Mouse (Mus musculus) MEL (cell line): ENCODE data around the gene Yap1. TPM values are rescaled to one million over a fixed set of nuclear protein-coding genes. Genes with fewer than 3 reads are reported as not detected.

ENCODE experiments used
- DNase-seq: peaks from one replicate; pipeline ENCODE4 v3.0.0; 2011; ENCODE audit warnings: low read depth, low spot score
- H3K27ac ChIP-seq: 2 replicates; pipeline ENCODE4 v1.5.1; 2012; ENCODE audit warnings: low read depth, mild to moderate bottlenecking, control low read depth, low read length, moderate library complexity; ENCODE audit not compliant: control insufficient read depth
- H3K27me3 ChIP-seq, 2 experiments: fragments of 150-350 bp in 1 of 2; sonication (generic) in 1 of 2; 2 replicates each; pipeline ENCODE4 v1.6.1; 2012; ENCODE audit warnings: low read length in 2 of 2, mild to moderate bottlenecking in 2 of 2, improper control_type of control experiment in 1 of 2, moderate library complexity in 1 of 2; ENCODE audit not compliant: insufficient read depth in 2 of 2, control insufficient read depth in 1 of 2
- H3K36me3 ChIP-seq, 2 experiments: 2 replicates each; pipeline ENCODE4 v1.6.1; 2012 to 2014; ENCODE audit warnings: low read length in 2 of 2, improper control_type of control experiment in 1 of 2, inconsistent platforms in 1 of 2, mild to moderate bottlenecking in 1 of 2; ENCODE audit not compliant: insufficient read depth in 2 of 2, control insufficient read depth in 1 of 2
- H3K4me1 ChIP-seq, 2 experiments: fragments of 150-350 bp in 1 of 2; sonication (generic) in 1 of 2; 2 replicates each; pipeline ENCODE4 v1.6.1; 2012; ENCODE audit warnings: low read length in 2 of 2, improper control_type of control experiment in 1 of 2, mild to moderate bottlenecking in 1 of 2; ENCODE audit not compliant: insufficient read depth in 2 of 2, control insufficient read depth in 1 of 2
- H3K4me3 ChIP-seq, 2 experiments: fragments of 150-350 bp in 1 of 2; sonication (generic) in 1 of 2; 2 replicates each; pipeline ENCODE4 v1.5.1; 2012; ENCODE audit warnings: low read depth in 2 of 2, low read length in 2 of 2, mild to moderate bottlenecking in 2 of 2, moderate library complexity in 2 of 2, control low read depth in 1 of 2, improper control_type of control experiment in 1 of 2; ENCODE audit not compliant: control insufficient read depth in 1 of 2, insufficient read depth in 1 of 2
- H3K79me2 ChIP-seq: 2 replicates; pipeline ENCODE4 v1.6.1; 2012; ENCODE audit warnings: mild to moderate bottlenecking, low read length, moderate library complexity; ENCODE audit not compliant: control insufficient read depth, poor library complexity, insufficient read depth
- H3K9ac ChIP-seq: 2 replicates; pipeline ENCODE4 v1.6.1; 2012; ENCODE audit warnings: low read depth, mild to moderate bottlenecking, control low read depth, low read length, moderate library complexity; ENCODE audit not compliant: control insufficient read depth, poor library complexity, severe bottlenecking
- H3K9me3 ChIP-seq: fragments of 150-350 bp; sonication (generic); replicated peaks from 2 replicates; pipeline ENCODE4 v1.6.1; 2012; ENCODE audit warnings: mild to moderate bottlenecking, low read length, improper control_type of control experiment, moderate library complexity; ENCODE audit not compliant: insufficient read depth
- BHLHE40 ChIP-seq: IDR thresholded peaks from 2 replicates; pipeline ENCODE4 v1.6.1; 2012; ENCODE audit warnings: low read depth, mild to moderate bottlenecking, inconsistent platforms, low read length, improper control_type of control experiment, borderline replicate concordance
- CTCF ChIP-seq, 3 experiments: IDR thresholded peaks in 2 of 3; conservative IDR thresholded peaks in 1 of 3; 2 replicates each; pipeline ENCODE4 v1.5.1; 2011 to 2012; ENCODE audit warnings: low read length in 3 of 3, low read depth in 2 of 3, mild to moderate bottlenecking in 2 of 3, improper control_type of control experiment in 1 of 3, inconsistent platforms in 1 of 3, mixed read lengths in 1 of 3, moderate library complexity in 1 of 3; ENCODE audit not compliant: control insufficient read depth in 1 of 3, insufficient read depth in 1 of 3, poor library complexity in 1 of 3, severe bottlenecking in 1 of 3
- E2F4 ChIP-seq: IDR thresholded peaks from 2 replicates; pipeline ENCODE4 v1.6.1; 2011; ENCODE audit warnings: low read depth, low read length, improper control_type of control experiment, borderline replicate concordance
- ETS1 ChIP-seq: IDR thresholded peaks from 2 replicates; pipeline ENCODE4 v1.6.1; 2012; ENCODE audit warnings: low read depth, mild to moderate bottlenecking, inconsistent platforms, low read length, improper control_type of control experiment, moderate library complexity
- KAT2A ChIP-seq: conservative IDR thresholded peaks from 2 replicates; pipeline ENCODE4 v1.6.1; 2012; ENCODE audit warnings: low read depth, low read length, improper control_type of control experiment, inconsistent platforms
- MAFK ChIP-seq: IDR thresholded peaks from 2 replicates; pipeline ENCODE4 v1.6.1; 2011; ENCODE audit warnings: low read depth, mild to moderate bottlenecking, low read length, improper control_type of control experiment, borderline replicate concordance
- MAX ChIP-seq: IDR thresholded peaks from 2 replicates; pipeline ENCODE4 v1.6.1; 2011; ENCODE audit warnings: low read length, improper control_type of control experiment
- MAZ ChIP-seq: IDR thresholded peaks from 2 replicates; pipeline ENCODE4 v1.6.1; 2012; ENCODE audit warnings: low read depth, mild to moderate bottlenecking, inconsistent platforms, low read length, improper control_type of control experiment
- MEF2A ChIP-seq: IDR thresholded peaks from 2 replicates; pipeline ENCODE4 v1.6.1; 2014; ENCODE audit warnings: low read depth, mild to moderate bottlenecking, inconsistent platforms, low read length, improper control_type of control experiment; ENCODE audit not compliant: poor library complexity, insufficient replicate concordance, severe bottlenecking; ENCODE audit errors: extremely low read depth
- MXI1 ChIP-seq: IDR thresholded peaks from 2 replicates; pipeline ENCODE4 v1.6.1; 2011; ENCODE audit warnings: mild to moderate bottlenecking, low read depth, low read length, improper control_type of control experiment
- MYC ChIP-seq: IDR thresholded peaks from 2 replicates; pipeline ENCODE4 v1.6.1; 2011; ENCODE audit warnings: low read depth, mild to moderate bottlenecking, low read length, improper control_type of control experiment, moderate library complexity
- POLR2AphosphoS2 ChIP-seq: IDR thresholded peaks from 2 replicates; pipeline ENCODE4 v1.6.1; 2011; ENCODE audit warnings: low read length, improper control_type of control experiment
- RAD21 ChIP-seq: IDR thresholded peaks from 2 replicates; pipeline ENCODE4 v1.6.1; 2011; ENCODE audit warnings: mild to moderate bottlenecking, low read depth, low read length, improper control_type of control experiment
- RCOR1 ChIP-seq: IDR thresholded peaks from 2 replicates; pipeline ENCODE4 v1.6.1; 2012; ENCODE audit warnings: low read depth, mild to moderate bottlenecking, inconsistent platforms, low read length, improper control_type of control experiment
- SIN3A ChIP-seq: IDR thresholded peaks from 2 replicates; pipeline ENCODE4 v1.6.1; 2012; ENCODE audit warnings: low read length, improper control_type of control experiment, inconsistent platforms
- SMC3 ChIP-seq: IDR thresholded peaks from 2 replicates; pipeline ENCODE4 v1.6.1; 2011; ENCODE audit warnings: low read depth, low read length, improper control_type of control experiment
- TAL1 ChIP-seq: IDR thresholded peaks from 2 replicates; pipeline ENCODE4 v1.6.1; 2012; ENCODE audit warnings: mild to moderate bottlenecking, inconsistent platforms, low read length, moderate library complexity, mixed read lengths
- TCF12 ChIP-seq: IDR thresholded peaks from 2 replicates; pipeline ENCODE4 v1.6.1; 2014; ENCODE audit warnings: low read depth, mild to moderate bottlenecking, inconsistent platforms, low read length, improper control_type of control experiment, moderate library complexity
- UBTF ChIP-seq: IDR thresholded peaks from 2 replicates; pipeline ENCODE4 v1.6.1; 2012; ENCODE audit warnings: low read depth, mild to moderate bottlenecking, inconsistent platforms, low read length, improper control_type of control experiment, moderate library complexity, borderline replicate concordance; ENCODE audit not compliant: insufficient read depth
- USF1 ChIP-seq: IDR thresholded peaks from 2 replicates; pipeline ENCODE4 v1.6.1; 2014; ENCODE audit warnings: low read depth, mild to moderate bottlenecking, inconsistent platforms, low read length, improper control_type of control experiment, moderate library complexity
- ZC3H11A ChIP-seq: IDR thresholded peaks from 2 replicates; pipeline ENCODE4 v1.6.1; 2012; ENCODE audit warnings: low read depth, mild to moderate bottlenecking, inconsistent platforms, low read length, improper control_type of control experiment
- ZKSCAN1 ChIP-seq: IDR thresholded peaks from 2 replicates; pipeline ENCODE4 v1.6.1; 2012; ENCODE audit warnings: low read depth, mild to moderate bottlenecking, inconsistent platforms, low read length, improper control_type of control experiment, moderate library complexity
- ZMIZ1 ChIP-seq: IDR thresholded peaks from 2 replicates; pipeline ENCODE4 v1.6.1; 2012; ENCODE audit warnings: low read depth, mild to moderate bottlenecking, inconsistent platforms, low read length, improper control_type of control experiment, moderate library complexity
- polyA plus RNA-seq, 2 experiments: library from polyadenylated mRNA; stranded (reverse) in 1 of 2; unstranded in 1 of 2; fragments of >175 nt in 1 of 2; fragments of >200 nt in 1 of 2; gene quantifications; 2 replicates each; pipeline versions ENCODE4 v1.2.1 to v1.2.4; 2012; ENCODE audit warnings: low replicate concordance in 2 of 2, low read depth in 1 of 2; ENCODE audit not compliant: insufficient read length in 2 of 2, insufficient read depth in 1 of 2, missing spikeins in 1 of 2
- total RNA-seq: library from RNA; depleted of rRNA; stranded (reverse); fragments of 300-350 nt; gene quantifications from 2 replicates; pipeline ENCODE4 v1.2.3, GENCODE M21; 2012

The Yap1 gene
- total and polyA plus RNA-seq, 3 experiments: not detected

- Histone ChIP-seq H3K4me1 (no peaks in the 10 kb centered on the region), H3K9ac (no peak overlapping the region), H3K36me3 (no peaks in the 10 kb centered on the region), H3K9me3 (no peaks in the 10 kb centered on the region), H3K27ac (no peak overlapping the region), H3K27me3 (peaks cover 0 to 4% of the 10 kb centered on the region in 2 experiments; a peak in 2 of 4 replicates), H3K79me2 (no peaks in the 10 kb centered on the region), H3K4me3 (no peak overlapping the region)
- no peak for DNase-seq
- TF ChIP-seq E2F4: no peak
- TF ChIP-seq ZC3H11A: no peak
- TF ChIP-seq MAZ: no peak
- TF ChIP-seq MYC: no peak
- TF ChIP-seq MAFK: no peak
- TF ChIP-seq USF1: no peak
- no peak for TF ChIP-seq TCF12
- TF ChIP-seq RAD21: no peak
- no peak for TF ChIP-seq ZKSCAN1
- no peak for TF ChIP-seq BHLHE40
- no peak for TF ChIP-seq MEF2A
- TF ChIP-seq MXI1: no peak
- TF ChIP-seq ZMIZ1: no peak
- no peak for TF ChIP-seq SIN3A
- no peak for TF ChIP-seq TAL1
- no peak for TF ChIP-seq KAT2A
- TF ChIP-seq RCOR1: no peak
- TF ChIP-seq CTCF (IDR thresholded peaks at IDR 0.05 in 2 of 3, conservative IDR thresholded peaks at IDR 0.05 in 1 of 3; ENCODE audit: control insufficient read depth in 1 of 3, insufficient read depth in 1 of 3, low read depth in 2 of 3, low read length in 3 of 3, poor library complexity in 1 of 3, severe bottlenecking in 1 of 3): no peak
These were observed 89.9 kb downstream of the Yap1 start for GRCm38 (mm10) chr9:7914487-7914886.

GRCm38 (mm10) chr9:7913953-7914352 is 90.4 kb downstream of the Yap1 start:
- Histone ChIP-seq H3K4me1 (no peaks in the 10 kb centered on the region), H3K27me3 (peaks cover 0 to 4% of the 10 kb centered on the region in 2 experiments; a peak in 2 of 4 replicates), H3K27ac (no peak overlapping the region), H3K4me3 (no peak overlapping the region), H3K9ac (no peak overlapping the region), H3K79me2 (no peaks in the 10 kb centered on the region), H3K36me3 (no peaks in the 10 kb centered on the region), H3K9me3 (no peaks in the 10 kb centered on the region)
- no peak for TF ChIP-seq E2F4
- no peak for TF ChIP-seq BHLHE40
- no peak for TF ChIP-seq UBTF
- no peak for TF ChIP-seq ZKSCAN1
- TF ChIP-seq ETS1: no peak
- TF ChIP-seq MAX: no peak
- no peak for TF ChIP-seq SMC3
- no peak for TF ChIP-seq POLR2AphosphoS2
- TF ChIP-seq TAL1: no peak
- TF ChIP-seq MAFK: no peak
- DNase-seq: no peak
